Mouse (Mus musculus) cerebellum, adult 2 months (tissue): ENCODE measurements around the gene Gars.

Experiments used
- CTCF ChIP-seq: fragments of 200-500 bp; IDR thresholded peaks from 2 replicates; pipeline ENCODE4 v1.5.1; 2011; ENCODE audit warnings: low read depth, mild to moderate bottlenecking, control low read depth, low read length, moderate library complexity, borderline replicate concordance; ENCODE audit not compliant: insufficient read depth
- POLR2A ChIP-seq: fragments of 200-500 bp; IDR thresholded peaks from 2 replicates; pipeline ENCODE4 v1.6.1; 2011; ENCODE audit warnings: low read length, control low read depth, borderline replicate concordance; ENCODE audit not compliant: insufficient read depth

- no peak for TF ChIP-seq CTCF
- TF ChIP-seq POLR2A = no peak
Measured at GRCm38 (mm10) chr6:55062200-55062599, 24.4 kb downstream of the Gars start.
